In the genomic region with DNA sequence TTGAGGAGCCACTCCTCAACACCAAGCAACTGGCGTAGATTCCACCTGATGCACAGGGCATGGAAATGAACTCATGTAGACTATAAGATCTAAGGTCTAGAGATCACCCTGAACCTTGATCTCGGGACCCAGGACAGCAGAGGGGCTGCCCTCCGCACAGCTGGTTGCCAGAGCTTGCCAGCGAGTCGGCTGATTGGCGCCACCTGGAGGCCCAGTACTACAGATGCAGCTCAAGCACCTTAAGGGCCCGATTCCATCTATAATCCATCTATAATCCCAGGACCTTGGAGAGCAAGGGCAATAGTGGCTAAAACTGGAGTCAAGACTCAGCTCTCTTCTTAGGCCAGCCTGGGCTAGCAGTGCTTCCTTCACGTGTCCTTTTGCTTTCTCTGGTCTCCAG, we compare ENCODE assay signal across 7 mouse cellular contexts. TPM values are rescaled to one million over a fixed set of nuclear protein-coding genes. Genes with fewer than 3 reads are reported as not detected.
A peak's percentile ranks its signal among the peaks of the same experiment; 100 is the strongest.
DNase-seq lines count a peak whose midpoint lies in the region; ATAC-seq and TF ChIP-seq lines count a peak whose summit lies in the region.

No protein-coding gene starts in this region.

- H3K36me3 ChIP-seq in MEL (ENCODE audit: control insufficient read depth in 1 of 2, insufficient read depth in 2 of 2, low read length in 2 of 2): 0 out of 4 replicates have a peak, but pooled peaks cover 0 to 4% of the 10 kb centered on the region in 2 experiments
- H3K36me3 ChIP-seq in heart, embryonic 14.5 days (ENCODE audit: control insufficient read depth, insufficient read depth, low read length): no peaks in the 10 kb centered on the region

- no peaks in the 10 kb centered on the region for H3K79me2 ChIP-seq in MEL (ENCODE audit: control insufficient read depth, insufficient read depth, low read length, poor library complexity)

- ATAC-seq in heart, embryonic 14.5 days (ENCODE audit: insufficient number of reproducible peaks, insufficient read depth, low FRiP score, low read depth): no peak

- H3K4me3 ChIP-seq in MEL (ENCODE audit: control insufficient read depth in 1 of 2, insufficient read depth in 1 of 2, low read depth in 2 of 2, low read length in 2 of 2): peak overlapping the region; percentile 20 to 40; a peak in 3 of 4 replicates
- H3K4me3 ChIP-seq in heart, embryonic 14.5 days (ENCODE audit: control insufficient read depth in 1 of 2, insufficient read depth in 1 of 2, low read depth in 1 of 2, low read length in 2 of 2): peak overlapping the region in 1 of 2 experiments; percentile 47; a peak in 1 of 4 replicates

- H3K4me1 ChIP-seq in MEL (ENCODE audit: control insufficient read depth in 1 of 2, insufficient read depth in 2 of 2, low read length in 2 of 2): peaks cover 0 to 6% of the 10 kb centered on the region in 2 experiments; a peak in 1 of 4 replicates
- peaks cover 5 to 11% of the 10 kb centered on the region in 2 experiments; a peak in 3 of 4 replicates for H3K4me1 ChIP-seq in heart, embryonic 14.5 days (ENCODE audit: control insufficient read depth in 2 of 2, insufficient read depth in 2 of 2, low read length in 2 of 2)

- peak; percentile 75 to 93 (median 84) for TF ChIP-seq CTCF in MEL (IDR thresholded peaks at IDR 0.05 in 2 of 3, conservative IDR thresholded peaks at IDR 0.05 in 1 of 3; ENCODE audit: control insufficient read depth in 1 of 3, insufficient read depth in 1 of 3, low read depth in 2 of 3, low read length in 3 of 3, poor library complexity in 1 of 3, severe bottlenecking in 1 of 3)

- H3K27me3 ChIP-seq in MEL (ENCODE audit: control insufficient read depth in 1 of 2, insufficient read depth in 2 of 2, low read length in 2 of 2): no peaks in the 10 kb centered on the region
- H3K27me3 ChIP-seq in heart, embryonic 14.5 days (ENCODE audit: control insufficient read depth, insufficient read depth, low read length): peaks cover 74% of the 10 kb centered on the region

- WGBS in heart, embryonic 14.5 days: 2% methylated on average over 8 of the region's 8 CpGs

- TF ChIP-seq EP300 in MEL (IDR thresholded peaks at IDR 0.05; ENCODE audit: low read depth in 1 of 2, low read length in 2 of 2): no peak

- H3K27ac ChIP-seq in MEL (ENCODE audit: control insufficient read depth, low read depth, low read length): no peak overlapping the region
- H3K27ac ChIP-seq in heart, embryonic 14.5 days (replicated peaks in 1 of 2; ENCODE audit: control insufficient read depth in 1 of 2, insufficient read depth in 1 of 2, low read depth in 2 of 2, low read length in 2 of 2): no peak overlapping the region

- H3K4me2 ChIP-seq in heart, embryonic 14.5 days (ENCODE audit: low read length): peak overlapping the region; percentile 77

- no peaks in the 10 kb centered on the region for H3K9me3 ChIP-seq in MEL (replicated peaks; ENCODE audit: insufficient read depth, low read length)
- no peaks in the 10 kb centered on the region for H3K9me3 ChIP-seq in heart, embryonic 14.5 days (ENCODE audit: control insufficient read depth, low read length)

- peak; percentile 69 for TF ChIP-seq RAD21 in MEL (IDR thresholded peaks at IDR 0.05; ENCODE audit: low read depth, low read length)

- TF ChIP-seq POLR2A in MEL (IDR thresholded peaks at IDR 0.05; ENCODE audit: control insufficient read depth in 1 of 2, insufficient read depth in 1 of 2, low read depth in 1 of 2, low read length in 2 of 2, poor library complexity in 1 of 2): no peak

- DNase-seq in CD4-positive helper T cell, adult 2 months (ENCODE audit: low read depth, low spot score): peak; percentile 70
- DNase-seq in MEL (ENCODE audit: low read depth, low spot score): peak; percentile 85
- peak; percentile 84 for DNase-seq in embryo, embryonic 11 days
- DNase-seq in kidney, postnatal 10 days: peak; percentile 89
- DNase-seq in lung, postnatal 4 days: peak; percentile 72 to 80
- DNase-seq in right cerebral cortex, postnatal 25 days: peak; percentile 47

- peak overlapping the region; percentile 14; the same call in 1 of the 2 replicates for H3K9ac ChIP-seq in MEL (ENCODE audit: control insufficient read depth, low read depth, low read length, poor library complexity, severe bottlenecking)
- no peak overlapping the region for H3K9ac ChIP-seq in heart, embryonic 14.5 days (ENCODE audit: low read length)

TF ChIP-seq in MEL, 35 proteins besides CTCF, POLR2A, EP300 and RAD21:
- peak; percentile 45; the same call in 1 of the 2 replicates for TF ChIP-seq SIN3A (IDR thresholded peaks at IDR 0.05; ENCODE audit: low read length)
- TF ChIP-seq SMC3 (IDR thresholded peaks at IDR 0.05; ENCODE audit: low read depth, low read length): peak; percentile 78
- TF ChIP-seq ZC3H11A (IDR thresholded peaks at IDR 0.05; ENCODE audit: low read depth, low read length): peak; percentile 58
- TF ChIP-seq UBTF (IDR thresholded peaks at IDR 0.05; ENCODE audit: borderline replicate concordance, insufficient read depth, low read depth, low read length): no peak
- TF ChIP-seq MAZ (IDR thresholded peaks at IDR 0.05; ENCODE audit: low read depth, low read length): peak; percentile 34; the same call in 1 of the 2 replicates

RNA-seq across cellular contexts. Expression of gene Lgr6, which starts 0.9 kb away (rescaled TPM):
- total RNA-seq in MEL (2012; rRNA removed): 0.04 and 0.07 TPM in 2 replicates
- polyA plus RNA-seq in MEL (2012; ENCODE audit: insufficient read depth in 1 of 2, insufficient read length in 2 of 2, low read depth in 1 of 2, low replicate concordance in 2 of 2, missing spikeins in 1 of 2): under 1 TPM in 1 of 2 experiments, not detected in 1; 0.10 TPM
- polyA plus RNA-seq in heart, embryonic 14.5 days (2014; fragmentation: Nextera tagmentation; extraction: Ambion mirVana): 2.0 and 2.5 TPM in 2 replicates

RNA-seq across cellular contexts. Expression of gene Ptpn7, which starts 26.5 kb away (rescaled TPM):
- 173 and 202 TPM in 2 replicates for total RNA-seq in MEL (2012; rRNA removed)
- 100 to 1,000 TPM in 1 of 2 experiments, not detected in 1; 215 TPM for polyA plus RNA-seq in MEL (2012; ENCODE audit: insufficient read depth in 1 of 2, insufficient read length in 2 of 2, low read depth in 1 of 2, low replicate concordance in 2 of 2, missing spikeins in 1 of 2)
- 0.54 and 0.63 TPM in 2 replicates for polyA plus RNA-seq in heart, embryonic 14.5 days (2014; fragmentation: Nextera tagmentation; extraction: Ambion mirVana)

RNA-seq across cellular contexts. Expression of gene Arl8a, which starts 40.7 kb away (rescaled TPM):
- total RNA-seq in MEL (2012; rRNA removed): 8.0 and 9.0 TPM in 2 replicates
- 10 to 100 TPM in 1 of 2 experiments, not detected in 1; 47.7 TPM for polyA plus RNA-seq in MEL (2012; ENCODE audit: insufficient read depth in 1 of 2, insufficient read length in 2 of 2, low read depth in 1 of 2, low replicate concordance in 2 of 2, missing spikeins in 1 of 2)
- 34.3 and 37.2 TPM in 2 replicates for polyA plus RNA-seq in heart, embryonic 14.5 days (2014; fragmentation: Nextera tagmentation; extraction: Ambion mirVana)

Comparison
In these comparisons a context has a peak if more than half of its experiments do, and no peak if none do; other contexts are left out.
1. RNA of gene Ptpn7, which starts 26.5 kb away (polyA plus RNA-seq): 215 TPM in MEL; 0.54 to 0.63 TPM in heart, embryonic 14.5 days; every median in the first group is over 10 times any median in the second.
2. Peak in every context shown above with its lines, with median percentiles within 50 percentile points of each other: DNase-seq.